Mouse (Mus musculus) liver, embryonic 11.5 days (tissue): ENCODE data around the gene Rab4b. TPM values are rescaled to one million over a fixed set of nuclear protein-coding genes. Genes with fewer than 3 reads are reported as not detected.

Source experiments
- ATAC-seq: fragments of 200-750 bp; cut with Nextera tagmentation; replicated peaks from 2 replicates; pipeline ENCODE4 v1.8.0; 2017; ENCODE audit warnings: moderate number of reproducible peaks, mild to moderate bottlenecking, moderate TSS enrichment, moderate library complexity; ENCODE audit not compliant: low FRiP score
- DNase-seq: peaks from one replicate; pipeline ENCODE4 v3.0.0-alpha.2; 2017; ENCODE audit warnings: low spot score
- H3K27ac ChIP-seq: fragments of 300-500 bp; sonication (generic); 2 replicates; pipeline ENCODE4 v1.5.1; 2014; ENCODE audit warnings: mild to moderate bottlenecking, low read depth, low read length, control low read depth
- H3K27me3 ChIP-seq: fragments of 300-500 bp; sonication (generic); replicated peaks from 2 replicates; pipeline ENCODE4 v1.6.1; 2014; ENCODE audit warnings: low read length, mixed read lengths; ENCODE audit not compliant: control insufficient read depth, insufficient read depth
- H3K36me3 ChIP-seq: fragments of 300-500 bp; sonication (generic); 2 replicates; pipeline ENCODE4 v1.6.1; 2014; ENCODE audit warnings: mild to moderate bottlenecking, low read length, moderate library complexity, mixed read lengths; ENCODE audit not compliant: control insufficient read depth, insufficient read depth
- H3K4me1 ChIP-seq: fragments of 300-500 bp; sonication (generic); replicated peaks from 2 replicates; pipeline ENCODE4 v1.6.1; 2014; ENCODE audit warnings: low read length, mixed read lengths; ENCODE audit not compliant: control insufficient read depth, insufficient read depth
- H3K4me2 ChIP-seq: fragments of 300-500 bp; sonication (generic); 2 replicates; pipeline ENCODE4 v1.6.1; 2014; ENCODE audit warnings: mild to moderate bottlenecking, control low read depth, moderate library complexity
- H3K4me3 ChIP-seq: fragments of 300-500 bp; sonication (generic); 2 replicates; pipeline ENCODE4 v1.5.1; 2014; ENCODE audit warnings: low read depth, low read length, control low read depth
- H3K9ac ChIP-seq: fragments of 300-500 bp; sonication (generic); 2 replicates; pipeline ENCODE4 v1.6.1; 2014; ENCODE audit warnings: low read depth, low read length, control low read depth
- H3K9me3 ChIP-seq: fragments of 300-500 bp; sonication (generic); 2 replicates; pipeline ENCODE4 v1.6.1; 2016; ENCODE audit warnings: low read length, inconsistent platforms, mixed read lengths; ENCODE audit not compliant: control insufficient read depth
- WGBS: fragments of 180-500 bp; shearing (Covaris S2); extraction: QIAGEN DNeasy Blood & Tissue Kit; methylation state at CpG from one replicate; pipeline ENCODE4 v1.1.7; 2014; 5-methylcytosine and 5-hydroxymethylcytosine counted together
- polyA plus RNA-seq: library from polyadenylated mRNA; unstranded; fragments of >200 nt; fragmentation: Nextera tagmentation; extraction: Ambion mirVana; gene quantifications from 2 replicates; pipeline ENCODE4 v1.2.1, GENCODE M21; 2014

Rab4b gene
- polyA plus RNA-seq = 40.9 and 44.8 TPM in 2 replicates

DNA sequence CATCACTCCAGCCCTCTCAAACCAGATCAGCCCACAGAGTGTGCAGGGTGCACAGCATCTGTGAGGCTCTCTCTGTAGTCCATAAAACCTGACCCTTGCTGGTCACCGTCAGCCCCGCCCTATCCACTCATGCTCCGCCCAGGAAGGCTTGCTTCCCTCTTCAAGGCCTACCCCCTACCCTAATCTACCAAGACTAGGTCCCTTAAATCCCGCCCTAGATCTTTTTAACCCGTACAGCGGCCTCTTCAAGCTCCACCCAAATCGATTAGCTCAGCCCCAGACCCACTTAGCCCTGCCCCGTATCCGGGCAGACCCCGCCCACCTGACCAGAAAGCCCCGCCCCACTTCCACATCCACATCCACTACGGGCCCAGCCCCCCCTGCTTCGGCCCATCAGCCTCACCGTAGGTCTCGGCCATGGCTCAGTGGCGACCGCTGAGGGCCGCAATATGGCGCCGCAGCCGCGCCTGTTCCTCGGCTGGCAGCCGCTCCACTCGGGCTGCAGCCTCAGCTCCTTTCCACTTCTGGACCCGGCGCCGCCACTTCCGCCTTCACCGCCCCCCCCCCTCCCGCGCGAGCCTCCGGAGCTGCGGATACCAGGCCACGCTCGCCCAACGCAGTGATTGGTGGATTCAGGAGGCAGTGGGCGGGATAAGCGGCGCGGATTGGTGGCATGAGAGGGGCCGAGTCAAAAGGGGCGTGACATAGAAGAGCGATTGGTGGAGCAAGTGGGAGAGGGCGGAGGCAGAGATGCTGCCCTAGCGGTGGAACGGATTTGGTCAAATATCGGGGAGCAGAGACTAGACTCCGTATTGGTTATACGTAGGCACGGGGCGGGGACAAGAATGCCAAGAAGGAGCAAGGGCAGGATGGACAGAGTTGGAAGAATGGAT is at the start of gene Rab4b:
Rab4b (minus strand) TSS at position 573 of the 893 bp plus-strand sequence.
- Histone ChIP-seq H3K27me3 (no peaks in the 10 kb centered on the region), H3K4me2 (peak within 1 kb of the TSS; percentile 70), H3K4me1 (peaks cover 10% of the 10 kb centered on the region), H3K36me3 (peaks cover 3% of the 10 kb centered on the region; the same call in 1 of the 2 replicates), H3K9ac (peak within 1 kb of the TSS; percentile 63), H3K4me3 (peak within 1 kb of the TSS; percentile 73), H3K9me3 (no peaks in the 10 kb centered on the region), H3K27ac (peak within 1 kb of the TSS; percentile 78)
- under 1% methylated on average over 53 of the region's 53 CpGs for WGBS
- ATAC-seq = peak; percentile 95
- peak; percentile 98 for DNase-seq

DNA sequence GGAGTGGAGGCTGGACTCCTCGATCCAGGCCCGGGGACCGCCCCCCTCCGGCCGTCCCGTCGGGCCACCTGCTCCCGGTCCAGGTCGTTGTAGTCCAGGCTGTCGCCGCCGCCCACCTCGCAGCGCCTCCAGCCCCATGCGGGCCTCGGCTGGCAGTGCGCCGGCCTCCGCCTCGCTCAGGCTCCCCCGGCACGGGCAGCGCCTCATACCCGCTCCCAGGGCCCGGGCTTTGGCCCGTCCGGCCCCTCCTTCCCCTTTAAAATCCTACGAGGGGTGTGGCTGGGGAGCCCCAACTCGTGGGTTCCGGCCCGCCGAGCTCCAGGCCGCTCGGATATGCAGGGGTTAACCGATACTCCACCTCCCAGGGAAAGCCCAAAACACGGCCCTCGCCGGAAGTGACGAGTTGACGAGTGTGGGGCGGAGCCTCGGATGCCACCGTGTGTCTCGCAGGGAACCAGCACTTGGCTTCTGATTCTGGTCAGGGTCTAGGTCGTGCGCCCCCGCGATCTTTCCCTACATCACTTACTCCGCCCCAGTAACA is 49.7 kb upstream of the Rab4b start, which contains the start of gene Itpkc:
Itpkc (minus strand) TSS at position 381 of the 541 bp plus-strand sequence.
- Histone ChIP-seq H3K9me3 (no peaks in the 10 kb centered on the region), H3K36me3 (no peaks in the 10 kb centered on the region), H3K4me1 (peaks cover 38% of the 10 kb centered on the region), H3K27me3 (no peaks in the 10 kb centered on the region), H3K27ac (peak within 1 kb of the TSS; percentile 66), H3K4me3 (peak within 1 kb of the TSS; percentile 86), H3K9ac (peak within 1 kb of the TSS; percentile 81), H3K4me2 (peak within 1 kb of the TSS; percentile 87)
- WGBS = under 1% methylated on average over 49 of the region's 49 CpGs
- ATAC-seq (peak; percentile 82), DNase-seq (peak; percentile 93)

DNA sequence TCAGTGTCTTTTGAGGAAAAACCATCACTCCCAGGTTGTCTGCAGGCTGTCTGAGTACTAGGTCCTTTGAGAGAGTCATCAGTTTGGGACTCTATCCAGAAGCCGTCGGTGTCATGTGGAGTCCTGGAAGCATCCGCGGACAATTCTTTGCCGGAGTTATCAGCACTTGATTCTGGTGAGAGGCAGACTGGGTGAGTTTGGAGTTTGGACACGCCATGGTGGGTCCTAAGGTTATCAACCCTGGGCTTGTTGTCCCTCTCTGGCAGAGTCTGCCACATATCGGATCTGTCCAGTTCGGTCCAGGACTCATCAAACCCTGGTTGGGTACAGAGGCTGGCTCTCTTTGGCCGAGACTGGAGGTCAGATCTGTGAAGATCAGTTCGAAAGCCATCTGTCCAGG is 49.0 kb upstream of the Rab4b start:
- H3K4me3 ChIP-seq = peak overlapping the region; percentile 86
- peak overlapping the region; percentile 81 for H3K9ac ChIP-seq
- peak overlapping the region; percentile 87 for H3K4me2 ChIP-seq
- H3K27me3 ChIP-seq = no peaks in the 10 kb centered on the region
- H3K4me1 ChIP-seq = peaks cover 44% of the 10 kb centered on the region
- H3K36me3 ChIP-seq = no peaks in the 10 kb centered on the region
- no peaks in the 10 kb centered on the region for H3K9me3 ChIP-seq
- DNase-seq (no peak), ATAC-seq (no peak)
- H3K27ac ChIP-seq = no peak overlapping the region
- WGBS = 6% methylated on average over 10 of the region's 10 CpGs

DNA sequence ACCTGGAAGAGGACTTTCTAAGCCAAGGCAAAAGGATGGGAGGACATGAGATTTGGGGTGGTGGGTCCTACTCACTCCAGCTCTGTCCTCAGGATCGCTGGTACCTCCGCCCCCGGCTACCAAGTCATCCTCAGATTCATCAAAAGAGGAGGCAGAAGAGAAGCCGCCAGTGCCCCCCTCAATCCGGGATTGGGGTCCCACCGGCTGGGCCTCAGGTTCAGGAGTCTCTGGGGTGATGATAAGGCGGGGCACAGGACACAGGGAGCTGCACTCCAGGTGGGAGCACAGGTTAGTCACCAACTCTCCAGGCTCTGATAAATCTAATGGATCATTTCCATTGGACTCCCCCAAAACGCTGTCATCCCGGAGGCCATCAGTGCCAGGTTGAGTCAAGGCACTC is 48.6 kb upstream of the Rab4b start:
- no peaks in the 10 kb centered on the region for H3K36me3 ChIP-seq
- peak overlapping the region; percentile 87 for H3K4me2 ChIP-seq
- H3K4me3 ChIP-seq = peak overlapping the region; percentile 86
- H3K9ac ChIP-seq = peak overlapping the region; percentile 81
- H3K27me3 ChIP-seq = no peaks in the 10 kb centered on the region
- no peak overlapping the region for H3K27ac ChIP-seq
- DNase-seq = no peak
- WGBS = 41% methylated on average over 9 of the region's 9 CpGs
- H3K9me3 ChIP-seq = no peaks in the 10 kb centered on the region
- ATAC-seq = no peak
- peaks cover 48% of the 10 kb centered on the region for H3K4me1 ChIP-seq

DNA sequence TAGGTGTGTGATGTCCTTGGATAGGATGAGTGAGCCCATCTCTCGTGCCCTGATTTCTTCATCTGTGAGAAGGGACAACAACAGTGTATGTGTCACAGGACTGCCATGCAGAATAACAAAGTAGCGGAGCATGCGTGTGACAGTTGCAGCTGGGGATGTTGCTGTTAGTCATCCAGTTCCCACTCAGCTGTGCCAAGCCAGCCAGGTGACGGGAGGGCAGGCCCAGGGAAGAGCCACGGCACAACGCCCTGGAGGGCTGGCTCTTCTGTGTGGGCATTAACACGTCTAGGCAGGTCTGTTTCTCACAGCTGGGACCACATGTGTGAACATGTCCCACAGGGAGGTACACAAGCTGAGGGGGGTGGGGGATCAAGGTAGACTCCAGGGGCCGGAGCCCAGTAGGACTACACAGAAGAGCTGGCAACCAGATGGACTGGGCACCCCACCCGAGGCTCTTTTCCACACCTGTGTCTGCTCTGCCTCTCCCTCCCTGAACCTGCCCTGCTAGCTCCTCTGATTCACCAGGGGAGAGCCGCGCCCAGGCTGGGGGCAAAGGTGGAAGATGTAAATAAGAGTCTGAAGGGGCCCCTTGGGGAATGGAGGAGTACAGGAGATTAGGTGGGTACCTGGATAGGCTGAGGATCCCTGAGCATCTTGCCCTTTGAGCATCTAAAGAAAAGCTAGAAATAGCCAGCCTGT is 46.3 kb upstream of the Rab4b start:
- 85% methylated on average over 11 of the region's 11 CpGs for whole genome bisulfite sequencing
- H3K4me3 ChIP-seq = 0 out of 2 replicates have a peak overlapping the region, but pooled peaks have one; percentile 10
- peaks cover 53% of the 10 kb centered on the region for H3K4me1 ChIP-seq
- ATAC-seq = no peak
- no peaks in the 10 kb centered on the region for H3K9me3 ChIP-seq
- H3K4me2 ChIP-seq = peak overlapping the region; percentile 11; the same call in 1 of the 2 replicates
- no peaks in the 10 kb centered on the region for H3K36me3 ChIP-seq
- DNase-seq = no peak
- H3K27me3 ChIP-seq = no peaks in the 10 kb centered on the region
- no peak overlapping the region for H3K9ac ChIP-seq
- no peak overlapping the region for H3K27ac ChIP-seq

DNA sequence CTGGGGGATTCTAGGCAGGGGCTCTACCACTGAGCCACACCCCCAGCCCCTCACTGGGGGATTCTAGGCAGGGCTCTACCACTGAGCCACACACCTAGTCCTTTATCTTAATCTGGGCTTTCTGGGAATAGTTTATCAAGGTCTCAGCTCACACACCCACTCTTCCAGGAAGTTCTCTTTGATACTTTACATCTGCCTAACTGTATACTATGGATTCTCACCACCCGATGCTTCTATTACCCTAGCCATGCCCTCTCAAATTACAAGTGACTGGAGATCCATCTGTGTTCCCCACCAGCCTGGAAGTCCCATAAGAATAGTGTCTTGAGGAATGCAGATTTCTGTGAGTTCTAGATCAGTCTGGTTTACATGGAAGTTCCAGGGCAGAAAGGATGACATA is 43.8 kb upstream of the Rab4b start:
- H3K9me3 ChIP-seq = no peaks in the 10 kb centered on the region
- H3K4me1 ChIP-seq = peaks cover 49% of the 10 kb centered on the region
- no peak for DNase-seq
- H3K36me3 ChIP-seq = no peaks in the 10 kb centered on the region; the same call in 1 of the 2 replicates
- no peaks in the 10 kb centered on the region for H3K27me3 ChIP-seq
- ATAC-seq = peak; percentile 44; the same call in 1 of the 2 replicates
- no peak overlapping the region for H3K27ac ChIP-seq
- WGBS = 50% methylated on average over 1 of the region's 1 CpGs
- H3K4me2 ChIP-seq = no peak overlapping the region
- H3K4me3 ChIP-seq = no peak overlapping the region
- no peak overlapping the region for H3K9ac ChIP-seq

DNA sequence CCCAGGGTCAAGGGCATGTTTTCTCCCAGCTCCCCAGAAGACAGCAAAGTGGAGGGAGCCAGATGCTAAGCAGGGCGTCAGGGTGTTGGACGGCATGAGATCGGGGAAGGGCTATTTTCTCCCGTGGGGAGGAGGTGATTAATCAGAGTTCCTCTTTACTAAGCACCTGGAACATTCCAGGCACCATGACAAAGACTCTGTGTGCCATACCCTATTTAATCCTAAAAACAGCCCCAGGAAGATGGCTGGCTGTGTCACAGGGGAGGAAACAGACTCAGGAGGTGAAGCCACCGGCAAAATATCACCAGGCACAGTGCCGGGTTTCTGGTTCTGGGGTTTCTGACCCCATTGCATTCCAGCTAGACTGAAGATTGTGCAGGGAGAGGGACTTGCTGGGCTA is 43.2 kb upstream of the Rab4b start:
- DNase-seq (no peak), ATAC-seq (no peak)
- no peak overlapping the region for H3K4me3 ChIP-seq
- H3K4me2 ChIP-seq = no peak overlapping the region
- no peak overlapping the region for H3K27ac ChIP-seq
- peaks cover 43% of the 10 kb centered on the region for H3K4me1 ChIP-seq
- 78% methylated on average over 6 of the region's 6 CpGs for WGBS
- H3K9ac ChIP-seq = no peak overlapping the region
- H3K9me3 ChIP-seq = no peaks in the 10 kb centered on the region
- peaks cover under 1% of the 10 kb centered on the region; the same call in 1 of the 2 replicates for H3K36me3 ChIP-seq
- no peaks in the 10 kb centered on the region for H3K27me3 ChIP-seq

DNA sequence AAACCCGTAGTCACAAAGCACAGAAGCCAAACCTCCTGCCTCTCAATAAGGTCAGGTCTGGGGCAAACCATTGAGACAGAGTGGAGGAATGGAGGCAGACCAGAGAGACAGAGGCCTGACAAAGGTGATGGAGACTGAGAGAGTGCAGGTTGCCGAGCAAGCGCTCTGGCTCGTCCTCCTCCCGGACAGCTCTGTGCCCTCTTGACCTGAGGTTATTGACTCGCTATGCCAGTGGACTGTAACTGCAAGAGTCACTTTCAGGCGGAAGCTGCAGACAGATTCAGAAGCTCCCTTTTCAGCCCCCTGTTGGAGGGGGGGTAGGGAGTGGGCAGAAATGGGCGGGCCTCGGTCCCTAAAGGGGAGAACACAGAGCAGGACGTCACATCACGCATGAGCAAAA is 41.2 kb upstream of the Rab4b start:
- Histone ChIP-seq H3K9ac (no peak overlapping the region), H3K27me3 (no peaks in the 10 kb centered on the region), H3K4me3 (no peak overlapping the region), H3K36me3 (peaks cover 3% of the 10 kb centered on the region; the same call in 1 of the 2 replicates), H3K27ac (no peak overlapping the region), H3K4me1 (peaks cover 25% of the 10 kb centered on the region), H3K9me3 (no peaks in the 10 kb centered on the region), H3K4me2 (no peak overlapping the region)
- peak; percentile 48 for ATAC-seq
- WGBS = 69% methylated on average over 11 of the region's 11 CpGs
- no peak for DNase-seq
